11 mouse cellular contexts compared by ENCODE assay signal in the genomic region with DNA sequence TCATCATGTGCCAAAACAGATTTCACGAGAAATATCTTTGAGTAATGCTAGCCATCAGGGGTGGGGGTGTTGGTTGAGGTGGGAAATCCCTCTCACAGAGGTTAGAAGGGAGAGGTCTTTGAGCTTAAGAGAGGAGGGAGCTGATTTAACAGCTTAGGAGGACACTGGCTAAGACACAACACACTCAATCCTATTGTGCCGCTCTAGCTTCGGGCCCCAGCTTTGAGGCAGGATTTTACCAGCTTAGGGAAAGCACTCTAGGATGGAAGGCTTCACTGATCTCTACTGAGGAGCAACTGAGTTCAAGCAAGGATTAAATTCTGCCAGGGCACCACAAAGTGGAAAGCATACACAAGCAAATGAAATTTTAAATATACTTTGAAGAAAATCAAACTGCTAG. TPM values are rescaled to one million over a fixed set of nuclear protein-coding genes. Genes with fewer than 3 reads are reported as not detected.
DNase-seq lines count a peak whose midpoint lies in the region; ATAC-seq and TF ChIP-seq lines count a peak whose summit lies in the region.
"Had no signal": no experiment of that assay in that cellular context is flagged by ENCODE, and none has a peak within 500 bp of the region (broad histone marks: within the 10 kb centered on the region; RNA-seq: fewer than 3 reads in every experiment).

No protein-coding gene starts in this region.

- H3K27me3 ChIP-seq in lung, embryonic 14.5 days (ENCODE audit: insufficient read depth, low read length) = no peaks in the 10 kb centered on the region
- no peaks in the 10 kb centered on the region for H3K27me3 ChIP-seq in forebrain, embryonic 12.5 days
- no peaks in the 10 kb centered on the region for H3K27me3 ChIP-seq in limb, embryonic 15.5 days
- no peaks in the 10 kb centered on the region for H3K27me3 ChIP-seq in stomach, embryonic 14.5 days (ENCODE audit: control insufficient read depth, insufficient read depth, low read length)

- no peak overlapping the region for H3K27ac ChIP-seq in lung, embryonic 14.5 days (ENCODE audit: low read depth)
- no peak overlapping the region for H3K27ac ChIP-seq in forebrain, embryonic 12.5 days
- H3K27ac ChIP-seq in limb, embryonic 15.5 days = 0 out of 2 replicates have a peak overlapping the region, but pooled peaks have one; percentile 22
- no peak overlapping the region for H3K27ac ChIP-seq in stomach, embryonic 14.5 days (ENCODE audit: low read length)

- WGBS in lung, embryonic 14.5 days = 71% methylated on average over 3 of the region's 3 CpGs
- WGBS in forebrain, embryonic 12.5 days = 46% methylated on average over 3 of the region's 3 CpGs
- WGBS in limb, embryonic 15.5 days = 80% methylated on average over 3 of the region's 3 CpGs
- WGBS in stomach, embryonic 14.5 days = 73% methylated on average over 3 of the region's 3 CpGs

- no peaks in the 10 kb centered on the region for H3K9me3 ChIP-seq in lung, embryonic 14.5 days (ENCODE audit: low read depth, low read length)
- H3K9me3 ChIP-seq in forebrain, embryonic 12.5 days = no peaks in the 10 kb centered on the region
- no peaks in the 10 kb centered on the region for H3K9me3 ChIP-seq in limb, embryonic 15.5 days
- no peaks in the 10 kb centered on the region for H3K9me3 ChIP-seq in stomach, embryonic 14.5 days (ENCODE audit: control insufficient read depth, low read depth, low read length)

- no peak for TF ChIP-seq CTCF in lung, embryonic 14.5 days (IDR thresholded peaks at IDR 0.05; ENCODE audit: low read depth)

- no peak for DNase-seq in lung, embryonic 14.5 days
- no peak for DNase-seq in lung, postnatal 25 days (ENCODE audit: low spot score)
- DNase-seq in adrenal gland, adult 18-20 months (ENCODE audit: low spot score in 2 of 2) = no peak
- DNase-seq in gastrocnemius, adult 18-20 months (ENCODE audit: low spot score) = no peak
- DNase-seq in adrenal gland, postnatal 14 days = no peak
- DNase-seq: gastrocnemius, adult 2 months; thymus, postnatal 14 days had no signal

- no peak for ATAC-seq in lung, embryonic 14.5 days (ENCODE audit: insufficient read depth)
- no peak for ATAC-seq in forebrain, embryonic 12.5 days (ENCODE audit: low FRiP score)
- ATAC-seq in limb, embryonic 15.5 days (ENCODE audit: insufficient number of reproducible peaks, low FRiP score, low TSS enrichment, low read depth) = no peak
- ATAC-seq in stomach, embryonic 14.5 days (ENCODE audit: insufficient number of reproducible peaks, insufficient read depth, low FRiP score, low read depth) = no peak

- peaks cover 13% of the 10 kb centered on the region for H3K4me1 ChIP-seq in lung, embryonic 14.5 days (ENCODE audit: insufficient read depth)
- H3K4me1 ChIP-seq in forebrain, embryonic 12.5 days = peaks cover 40% of the 10 kb centered on the region
- H3K4me1 ChIP-seq in limb, embryonic 15.5 days = peaks cover 24% of the 10 kb centered on the region
- H3K4me1 ChIP-seq in stomach, embryonic 14.5 days (ENCODE audit: control insufficient read depth, insufficient read depth, low read length) = peaks cover 16% of the 10 kb centered on the region; the same call in 1 of the 2 replicates

- H3K9ac ChIP-seq in lung, embryonic 14.5 days = peak overlapping the region; percentile 3
- peak overlapping the region; percentile 30 for H3K9ac ChIP-seq in forebrain, embryonic 12.5 days
- no peak overlapping the region for H3K9ac ChIP-seq in limb, embryonic 15.5 days
- 0 out of 2 replicates have a peak overlapping the region, but pooled peaks have one; percentile 10 for H3K9ac ChIP-seq in stomach, embryonic 14.5 days (replicated peaks; ENCODE audit: low read depth, low read length)

- H3K36me3 ChIP-seq in lung, embryonic 14.5 days (ENCODE audit: insufficient read depth) = peaks cover 51% of the 10 kb centered on the region
- H3K36me3 ChIP-seq in forebrain, embryonic 12.5 days (replicated peaks) = peaks cover 42% of the 10 kb centered on the region
- H3K36me3 ChIP-seq in limb, embryonic 15.5 days = peaks cover 38% of the 10 kb centered on the region
- peaks cover 24% of the 10 kb centered on the region for H3K36me3 ChIP-seq in stomach, embryonic 14.5 days (ENCODE audit: control insufficient read depth, insufficient read depth, low read length)

- peak overlapping the region; percentile 80 for H3K4me2 ChIP-seq in lung, embryonic 14.5 days
- peak overlapping the region; percentile 35 for H3K4me2 ChIP-seq in forebrain, embryonic 12.5 days
- 0 out of 2 replicates have a peak overlapping the region, but pooled peaks have one; percentile 12 for H3K4me2 ChIP-seq in limb, embryonic 15.5 days
- peak overlapping the region; percentile 85 for H3K4me2 ChIP-seq in stomach, embryonic 14.5 days (replicated peaks; ENCODE audit: low read depth, low read length)

- peak overlapping the region; percentile 100 for H3K4me3 ChIP-seq in lung, embryonic 14.5 days (ENCODE audit: low read depth, low read length)
- 0 out of 2 replicates have a peak overlapping the region, but pooled peaks have one; percentile 12 for H3K4me3 ChIP-seq in forebrain, embryonic 12.5 days (replicated peaks)
- H3K4me3 ChIP-seq in limb, embryonic 15.5 days = no peak overlapping the region
- no peak overlapping the region for H3K4me3 ChIP-seq in stomach, embryonic 14.5 days (ENCODE audit: low read depth, low read length)
- H3K4me3 ChIP-seq: gastrocnemius, adult 2 months had no signal

RNA-seq across cellular contexts. Expression of a gene that starts 2.1 kb away (rescaled TPM):
- polyA plus RNA-seq in lung, embryonic 14.5 days (2014; fragmentation: Nextera tagmentation; extraction: Ambion mirVana) = 53.7 and 55.7 TPM in 2 replicates
- polyA plus RNA-seq in forebrain, embryonic 12.5 days (2016; fragmentation: Nextera tagmentation; extraction: Ambion mirVana) = 78.7 and 83.9 TPM in 2 replicates
- 50.4 and 56.8 TPM in 2 replicates for polyA plus RNA-seq in limb, embryonic 15.5 days (2015; fragmentation: Nextera tagmentation; extraction: Ambion mirVana)
- polyA plus RNA-seq in stomach, embryonic 14.5 days (2014; fragmentation: Nextera tagmentation; extraction: Ambion mirVana) = 47.5 and 51.7 TPM in 2 replicates
- total RNA-seq in adrenal gland, adult 18-20 months (2021) = 10 to 100 TPM; 35.3 to 39.4 TPM
- 10 to 100 TPM; 11.1 to 13.6 TPM for total RNA-seq in gastrocnemius, adult 18-20 months (2021)
- 29.6 and 32.0 TPM in 2 replicates for total RNA-seq in adrenal gland, postnatal 14 days (2021)

RNA-seq across cellular contexts. Expression of a gene that starts 2.8 kb away (rescaled TPM):
- polyA plus RNA-seq in lung, embryonic 14.5 days (2014; fragmentation: Nextera tagmentation; extraction: Ambion mirVana) = 7.9 and 8.3 TPM in 2 replicates
- 7.2 and 7.8 TPM in 2 replicates for polyA plus RNA-seq in forebrain, embryonic 12.5 days (2016; fragmentation: Nextera tagmentation; extraction: Ambion mirVana)
- 5.4 and 5.6 TPM in 2 replicates for polyA plus RNA-seq in limb, embryonic 15.5 days (2015; fragmentation: Nextera tagmentation; extraction: Ambion mirVana)
- 10.0 and 10.1 TPM in 2 replicates for polyA plus RNA-seq in stomach, embryonic 14.5 days (2014; fragmentation: Nextera tagmentation; extraction: Ambion mirVana)
- total RNA-seq in adrenal gland, adult 18-20 months (2021) = 10 to 100 TPM; 62.6 to 72.1 TPM
- 10 to 100 TPM; 41.2 to 44.3 TPM for total RNA-seq in gastrocnemius, adult 18-20 months (2021)
- total RNA-seq in adrenal gland, postnatal 14 days (2021) = 77.0 and 79.6 TPM in 2 replicates

RNA-seq across cellular contexts. Expression of a gene that starts 12.6 kb away (rescaled TPM):
- polyA plus RNA-seq in lung, embryonic 14.5 days (2014; fragmentation: Nextera tagmentation; extraction: Ambion mirVana) = not detected in 2 replicates
- polyA plus RNA-seq in forebrain, embryonic 12.5 days (2016; fragmentation: Nextera tagmentation; extraction: Ambion mirVana) = not detected in 2 replicates
- polyA plus RNA-seq in limb, embryonic 15.5 days (2015; fragmentation: Nextera tagmentation; extraction: Ambion mirVana) = not detected in 2 replicates
- polyA plus RNA-seq in stomach, embryonic 14.5 days (2014; fragmentation: Nextera tagmentation; extraction: Ambion mirVana) = not detected in 2 replicates
- not detected for total RNA-seq in adrenal gland, adult 18-20 months (2021)
- 1 to 10 TPM; 2.5 to 4.2 TPM for total RNA-seq in gastrocnemius, adult 18-20 months (2021)
- 7.5 TPM in 1 of 2 replicates, not detected in the other for total RNA-seq in adrenal gland, postnatal 14 days (2021)
- total RNA-seq: gastrocnemius, adult 2 months had no signal
- polyA plus RNA-seq: neural tube, embryonic 11.5 days had no signal

RNA-seq across cellular contexts. Expression of a gene that starts 14.6 kb away (rescaled TPM):
- polyA plus RNA-seq in lung, embryonic 14.5 days (2014; fragmentation: Nextera tagmentation; extraction: Ambion mirVana) = 6.1 and 6.6 TPM in 2 replicates
- polyA plus RNA-seq in forebrain, embryonic 12.5 days (2016; fragmentation: Nextera tagmentation; extraction: Ambion mirVana) = 6.6 and 7.9 TPM in 2 replicates
- 4.6 and 4.8 TPM in 2 replicates for polyA plus RNA-seq in limb, embryonic 15.5 days (2015; fragmentation: Nextera tagmentation; extraction: Ambion mirVana)
- 4.7 and 5.2 TPM in 2 replicates for polyA plus RNA-seq in stomach, embryonic 14.5 days (2014; fragmentation: Nextera tagmentation; extraction: Ambion mirVana)
- 1 to 10 TPM; 2.8 to 3.1 TPM for total RNA-seq in adrenal gland, adult 18-20 months (2021)
- total RNA-seq in gastrocnemius, adult 18-20 months (2021) = 1 to 10 TPM in 1 of 2 experiments, under 1 TPM in 1; 0.76 to 1.1 TPM
- 2.4 and 2.9 TPM in 2 replicates for total RNA-seq in adrenal gland, postnatal 14 days (2021)

RNA-seq across cellular contexts. Expression of a gene that starts 18.6 kb away (rescaled TPM):
- 162 and 163 TPM in 2 replicates for polyA plus RNA-seq in lung, embryonic 14.5 days (2014; fragmentation: Nextera tagmentation; extraction: Ambion mirVana)
- 158 and 161 TPM in 2 replicates for polyA plus RNA-seq in forebrain, embryonic 12.5 days (2016; fragmentation: Nextera tagmentation; extraction: Ambion mirVana)
- 149 and 152 TPM in 2 replicates for polyA plus RNA-seq in limb, embryonic 15.5 days (2015; fragmentation: Nextera tagmentation; extraction: Ambion mirVana)
- polyA plus RNA-seq in stomach, embryonic 14.5 days (2014; fragmentation: Nextera tagmentation; extraction: Ambion mirVana) = 140 and 151 TPM in 2 replicates
- 10 to 100 TPM; 81.3 to 97.9 TPM for total RNA-seq in adrenal gland, adult 18-20 months (2021)
- total RNA-seq in gastrocnemius, adult 18-20 months (2021) = 10 to 100 TPM; 37.7 to 38.3 TPM
- 85.2 and 89.1 TPM in 2 replicates for total RNA-seq in adrenal gland, postnatal 14 days (2021)

Comparison
In these comparisons a context has a peak if more than half of its experiments do, and no peak if none do; other contexts are left out.
1. H3K4me2 ChIP-seq: peak in every context shown above with its lines; median percentile 85 in stomach, embryonic 14.5 days; 80 in lung, embryonic 14.5 days; 35 in forebrain, embryonic 12.5 days; 12 in limb, embryonic 15.5 days.
2. H3K4me3 ChIP-seq: peak in lung, embryonic 14.5 days (single experiment) and forebrain, embryonic 12.5 days (single experiment); none in limb, embryonic 15.5 days (single experiment) and stomach, embryonic 14.5 days (single experiment).